Mouse (Mus musculus) CH12.LX (cell line): ENCODE measurements around the gene Srgap2. TPM values are rescaled to one million over a fixed set of nuclear protein-coding genes. Genes with fewer than 3 reads are reported as not detected.
A peak's percentile ranks its signal among the peaks of the same experiment; 100 is the strongest.

ENCODE experiments used
- DNase-seq: peaks from one replicate; pipeline ENCODE4 v3.0.0-alpha.2; 2013; ENCODE audit errors: extremely low read depth
- H3K27ac ChIP-seq: 2 replicates; pipeline ENCODE4 v1.5.1; 2012; ENCODE audit warnings: low read depth, mild to moderate bottlenecking, control low read depth, moderate library complexity; ENCODE audit not compliant: insufficient read depth
- H3K27me3 ChIP-seq: replicated peaks from 2 replicates; pipeline ENCODE3; 2012; ENCODE audit warnings: inconsistent platforms
- H3K36me3 ChIP-seq, 2 experiments: replicated peaks in 1 of 2; 2 replicates each; pipeline versions ENCODE3 to v1.6.1; 2012; ENCODE audit warnings: inconsistent platforms in 1 of 2, low read length in 1 of 2, mild to moderate bottlenecking in 1 of 2, mixed read lengths in 1 of 2, moderate library complexity in 1 of 2; ENCODE audit not compliant: control insufficient read depth in 1 of 2, insufficient read depth in 1 of 2
- H3K4me1 ChIP-seq, 2 experiments: 2 replicates each; pipeline ENCODE4 v1.6.1; 2012; ENCODE audit warnings: inconsistent platforms in 1 of 2, moderate library complexity in 1 of 2; ENCODE audit not compliant: insufficient read depth in 2 of 2, control insufficient read depth in 1 of 2
- H3K4me2 ChIP-seq: 2 replicates; pipeline ENCODE4 v1.6.1; 2012; ENCODE audit warnings: low read depth, mild to moderate bottlenecking, control low read depth; ENCODE audit not compliant: poor library complexity, insufficient read depth, severe bottlenecking
- H3K4me3 ChIP-seq, 3 experiments: fragments of 150-350 bp in 1 of 3; sonication (generic) in 1 of 3; replicated peaks in 1 of 3; 2 replicates each; pipeline versions ENCODE3 to v1.5.1; 2011 to 2012; ENCODE audit warnings: low read depth in 2 of 3, low read length in 2 of 3, mild to moderate bottlenecking in 2 of 3, moderate library complexity in 2 of 3, control low read depth in 1 of 3, improper control_type of control experiment in 1 of 3, inconsistent platforms in 1 of 3, mixed read lengths in 1 of 3; ENCODE audit not compliant: poor library complexity in 1 of 3
- H3K79me2 ChIP-seq: replicated peaks from 2 replicates; pipeline ENCODE4 v1.6.1; 2012; ENCODE audit warnings: mild to moderate bottlenecking, moderate library complexity; ENCODE audit not compliant: control insufficient read depth, poor library complexity, insufficient read depth, severe bottlenecking; ENCODE audit errors: extremely low read depth
- H3K9ac ChIP-seq: 2 replicates; pipeline ENCODE4 v1.6.1; 2012; ENCODE audit warnings: low read depth, mild to moderate bottlenecking, control low read depth, moderate library complexity; ENCODE audit not compliant: insufficient read depth
- H3K9me3 ChIP-seq: replicated peaks from 2 replicates; pipeline ENCODE3; 2012; ENCODE audit warnings: low read length, inconsistent platforms, mixed read lengths
- BHLHE40 ChIP-seq: IDR thresholded peaks from 2 replicates; pipeline ENCODE4 v1.6.1; 2011; ENCODE audit warnings: mild to moderate bottlenecking, low read depth, low read length, improper control_type of control experiment
- CHD1 ChIP-seq: IDR thresholded peaks from 2 replicates; pipeline ENCODE4 v1.6.1; 2012; ENCODE audit warnings: low read depth, low read length, improper control_type of control experiment, inconsistent platforms
- CHD2 ChIP-seq: IDR thresholded peaks from 2 replicates; pipeline ENCODE4 v1.6.1; 2011; ENCODE audit warnings: low read length, improper control_type of control experiment
- ELF1 ChIP-seq: IDR thresholded peaks from 2 replicates; pipeline ENCODE4 v1.6.1; 2014; ENCODE audit warnings: low read depth, mild to moderate bottlenecking, inconsistent platforms, low read length, improper control_type of control experiment
- ETS1 ChIP-seq: conservative IDR thresholded peaks from 2 replicates; pipeline ENCODE4 v1.6.1; 2012; ENCODE audit warnings: low read depth, mild to moderate bottlenecking, inconsistent platforms, low read length, improper control_type of control experiment, moderate library complexity
- IRF4 ChIP-seq: IDR thresholded peaks from 2 replicates; pipeline ENCODE4 v1.6.1; 2014; ENCODE audit warnings: low read depth, mild to moderate bottlenecking, inconsistent platforms, low read length, improper control_type of control experiment
- JUN ChIP-seq: IDR thresholded peaks from 2 replicates; pipeline ENCODE4 v1.6.1; 2011; ENCODE audit warnings: low read depth, mild to moderate bottlenecking, low read length, improper control_type of control experiment, moderate library complexity; ENCODE audit not compliant: insufficient read depth
- JUND ChIP-seq: conservative IDR thresholded peaks from 2 replicates; pipeline ENCODE4 v1.6.1; 2011; ENCODE audit warnings: low read depth, low read length, improper control_type of control experiment
- KAT2A ChIP-seq: IDR thresholded peaks from 2 replicates; pipeline ENCODE4 v1.6.1; 2012; ENCODE audit warnings: low read length, improper control_type of control experiment, inconsistent platforms; ENCODE audit not compliant: insufficient replicate concordance
- MAX ChIP-seq: IDR thresholded peaks from 2 replicates; pipeline ENCODE4 v1.6.1; 2011; ENCODE audit warnings: low read length, improper control_type of control experiment
- MAZ ChIP-seq: IDR thresholded peaks from 2 replicates; pipeline ENCODE4 v1.6.1; 2012; ENCODE audit warnings: low read depth, mild to moderate bottlenecking, inconsistent platforms, low read length, improper control_type of control experiment, moderate library complexity
- MEF2A ChIP-seq: IDR thresholded peaks from 2 replicates; pipeline ENCODE4 v1.6.1; 2014; ENCODE audit warnings: low read depth, mild to moderate bottlenecking, inconsistent platforms, low read length, improper control_type of control experiment, borderline replicate concordance
- MXI1 ChIP-seq: IDR thresholded peaks from 2 replicates; pipeline ENCODE4 v1.6.1; 2011; ENCODE audit warnings: mild to moderate bottlenecking, low read depth, low read length, improper control_type of control experiment
- MYC ChIP-seq: IDR thresholded peaks from 2 replicates; pipeline ENCODE4 v1.6.1; 2011; ENCODE audit warnings: low read depth, mild to moderate bottlenecking, improper control_type of control experiment, low read length
- NELFE ChIP-seq: IDR thresholded peaks from 2 replicates; pipeline ENCODE4 v1.6.1; 2011; ENCODE audit warnings: low read depth, low read length, improper control_type of control experiment
- POLR2A ChIP-seq: IDR thresholded peaks from 2 replicates; pipeline ENCODE4 v1.6.1; 2011; ENCODE audit warnings: low read depth, mild to moderate bottlenecking, improper control_type of control experiment, low read length
- POLR2AphosphoS2 ChIP-seq: IDR thresholded peaks from 2 replicates; pipeline ENCODE4 v1.6.1; 2011; ENCODE audit warnings: low read depth, low read length, improper control_type of control experiment
- RCOR1 ChIP-seq: conservative IDR thresholded peaks from 2 replicates; pipeline ENCODE4 v1.6.1; 2012; ENCODE audit warnings: low read depth, mild to moderate bottlenecking, inconsistent platforms, low read length, improper control_type of control experiment
- SIN3A ChIP-seq: IDR thresholded peaks from 2 replicates; pipeline ENCODE4 v1.6.1; 2012; ENCODE audit warnings: low read length, improper control_type of control experiment, inconsistent platforms
- SMC3 ChIP-seq: IDR thresholded peaks from 2 replicates; pipeline ENCODE4 v1.6.1; 2011; ENCODE audit warnings: low read depth, low read length, improper control_type of control experiment
- TBP ChIP-seq: conservative IDR thresholded peaks from 2 replicates; pipeline ENCODE4 v1.6.1; 2011; ENCODE audit warnings: low read depth, low read length, improper control_type of control experiment
- UBTF ChIP-seq: IDR thresholded peaks from 2 replicates; pipeline ENCODE4 v1.6.1; 2012; ENCODE audit warnings: low read depth, mild to moderate bottlenecking, inconsistent platforms, low read length, improper control_type of control experiment, moderate library complexity
- USF1 ChIP-seq: IDR thresholded peaks from 2 replicates; pipeline ENCODE4 v1.6.1; 2014; ENCODE audit warnings: low read depth, mild to moderate bottlenecking, inconsistent platforms, low read length, improper control_type of control experiment
- USF2 ChIP-seq: conservative IDR thresholded peaks from 2 replicates; pipeline ENCODE4 v1.6.1; 2011; ENCODE audit warnings: low read depth, low read length, improper control_type of control experiment
- ZC3H11A ChIP-seq: IDR thresholded peaks from 2 replicates; pipeline ENCODE4 v1.6.1; 2012; ENCODE audit warnings: low read depth, mild to moderate bottlenecking, inconsistent platforms, low read length, improper control_type of control experiment
- ZKSCAN1 ChIP-seq: IDR thresholded peaks from 2 replicates; pipeline ENCODE4 v1.6.1; 2012; ENCODE audit warnings: low read depth, inconsistent platforms, low read length, improper control_type of control experiment, borderline replicate concordance
- ZMIZ1 ChIP-seq: IDR thresholded peaks from 2 replicates; pipeline ENCODE4 v1.6.1; 2012; ENCODE audit warnings: low read depth, mild to moderate bottlenecking, inconsistent platforms, low read length, improper control_type of control experiment
- ZNF384 ChIP-seq: IDR thresholded peaks from 2 replicates; pipeline ENCODE4 v1.6.1; 2012; ENCODE audit warnings: low read depth, low read length, improper control_type of control experiment, inconsistent platforms
- dilution Hi-C: fragments of 300-500 bp; cut with MboI; formaldehyde crosslinking; loops from 2 replicates; pipeline ENCODE4 v1.14.3; 2020; ENCODE audit warnings: low sequenced_read_pairs; ENCODE audit not compliant: extremely low pct_unique_long_range_greater_than_20kb, extremely low pct_ligation_motif_present
- in situ Hi-C: fragments of 300-500 bp; cut with MboI; formaldehyde crosslinking; loops from 3 replicates; pipeline ENCODE4 v1.14.3; 2019; ENCODE audit warnings: low sequenced_read_pairs, low pct_ligation_motif_present, low pct_unique_long_range_greater_than_20kb, mixed read lengths
- polyA plus RNA-seq: library from polyadenylated mRNA; unstranded; fragments of >175 nt; gene quantifications from 2 replicates; pipeline ENCODE4 v1.2.1, GENCODE M21; 2012; ENCODE audit warnings: low read depth; ENCODE audit not compliant: insufficient read length
- total RNA-seq, 2 experiments: library from RNA; depleted of rRNA; stranded (reverse); fragments of 300-350 nt in 1 of 2; fragments of >200 nt in 1 of 2; gene quantifications; 2 replicates each; pipeline ENCODE4 v1.2.3; 2012 to 2014

The Srgap2 gene
- total and polyA plus RNA-seq, 3 experiments: 9.7 to 28.1 (median 26.8) TPM

- Histone ChIP-seq H3K9ac (peak overlapping the region; percentile 62), H3K4me3 (peak overlapping the region; percentile 80 to 96 (median 86)), H3K27me3 (no peaks in the 10 kb centered on the region), H3K4me2 (peak overlapping the region; percentile 38; the same call in 1 of the 2 replicates), H3K79me2 (peaks cover 55% of the 10 kb centered on the region), H3K36me3 (peaks cover 0 to 17% of the 10 kb centered on the region in 2 experiments), H3K9me3 (no peaks in the 10 kb centered on the region), H3K27ac (peak overlapping the region; percentile 78), H3K4me1 (peaks cover 2 to 44% of the 10 kb centered on the region in 2 experiments; a peak in 3 of 4 replicates)
- dilution Hi-C loops: no loop called here
- peak; percentile 42 for DNase-seq
- in situ Hi-C loops: no loop called here
- no peak for TF ChIP-seq ZKSCAN1
- TF ChIP-seq POLR2AphosphoS2: no peak
- TF ChIP-seq ELF1: no peak
- peak; percentile 89 for TF ChIP-seq MXI1
- TF ChIP-seq ETS1: no peak
- TF ChIP-seq IRF4: no peak
- TF ChIP-seq USF2: no peak
- TF ChIP-seq CHD2: no peak
- no peak; the same call in 1 of the 2 replicates for TF ChIP-seq MAX
- TF ChIP-seq RCOR1: no peak
- no peak for TF ChIP-seq JUN
- TF ChIP-seq JUND: no peak
- no peak for TF ChIP-seq ZC3H11A
- TF ChIP-seq MEF2A: 0 out of 2 replicates have a peak, but pooled peaks have one; percentile 1
- no peak for TF ChIP-seq ZNF384
- TF ChIP-seq CHD1: no peak
- no peak for TF ChIP-seq USF1
- no peak for TF ChIP-seq MAZ
- no peak for TF ChIP-seq SIN3A
- no peak for TF ChIP-seq ZMIZ1
- TF ChIP-seq BHLHE40: no peak
- no peak for TF ChIP-seq KAT2A
- no peak for TF ChIP-seq NELFE
- TF ChIP-seq SMC3: no peak
- TF ChIP-seq POLR2A: peak; percentile 22
- no peak; the same call in 1 of the 2 replicates for TF ChIP-seq MYC
- peak; percentile 74; the same call in 1 of the 2 replicates for TF ChIP-seq UBTF
- peak; percentile 84 for TF ChIP-seq TBP
These were observed 942 bp upstream of the Srgap2 start for GRCm38 (mm10) chr1:131528081-131528507.
